Mouse (Mus musculus) thymus, adult 2 months (tissue): ENCODE results near the gene Tmco4.

Source experiments
- CTCF ChIP-seq: fragments of 200-500 bp; IDR thresholded peaks from 2 replicates; pipeline ENCODE4 v1.5.1; 2012; ENCODE audit warnings: mild to moderate bottlenecking, control low read depth, low read length, moderate library complexity, borderline replicate concordance; ENCODE audit not compliant: control insufficient read depth, poor library complexity, insufficient read depth; ENCODE audit errors: extremely low read depth
- POLR2A ChIP-seq: fragments of 200-500 bp; IDR thresholded peaks from 2 replicates; pipeline ENCODE4 v1.6.1; 2012; ENCODE audit warnings: mild to moderate bottlenecking, low read length, control low read depth, moderate library complexity; ENCODE audit not compliant: control insufficient read depth, poor library complexity, insufficient read depth; ENCODE audit errors: extremely low read depth

DNA sequence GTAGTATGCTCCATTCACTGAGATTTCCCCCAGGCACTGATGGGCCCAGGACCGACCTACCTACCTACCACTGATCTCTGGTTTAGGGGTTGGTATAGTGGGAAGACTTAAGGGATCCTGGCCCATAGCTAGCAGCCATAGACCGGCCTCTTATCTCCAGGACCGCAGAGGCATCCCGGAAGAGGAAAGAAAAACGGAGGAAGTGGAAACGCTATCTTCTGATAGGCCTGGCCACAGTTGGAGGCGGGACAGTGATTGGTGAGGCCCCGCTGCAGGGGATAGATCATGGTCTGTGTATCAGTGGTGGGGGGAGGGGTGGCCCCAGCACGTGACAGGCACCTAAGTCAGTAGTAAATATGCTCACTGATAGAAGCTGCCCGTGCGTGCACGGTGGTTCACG lies 46.7 kb downstream of the Tmco4 start:
- TF ChIP-seq CTCF (no peak), POLR2A (no peak)
